Mouse (Mus musculus): Measurements from ENCODE around the gene Mthfd1l.
A peak's percentile ranks its signal among the peaks of the same experiment; 100 is the strongest.

Mthfd1l gene

GRCm38 (mm10) chr10:4079643-4080244, 106.8 kb downstream of the Mthfd1l start:
- DNase-seq (ENCODE audit: low spot score), result peak; percentile 45

GRCm38 (mm10) chr10:4083609-4084008, 110.7 kb downstream of the Mthfd1l start:
- no peak for DNase-seq (ENCODE audit: low spot score)

GRCm38 (mm10) chr10:4084907-4085306, 112.0 kb downstream of the Mthfd1l start:
- no peak for DNase-seq (ENCODE audit: low spot score)

GRCm38 (mm10) chr10:4085363-4086141, 112.6 kb downstream of the Mthfd1l start:
- DNase-seq (ENCODE audit: low spot score), result no peak

- no peak for DNase-seq (ENCODE audit: low spot score)
These were observed 114.6 kb downstream of the Mthfd1l start for GRCm38 (mm10) chr10:4087563-4087962.

- DNase-seq (ENCODE audit: low spot score), result no peak
These were observed 116.0 kb downstream of the Mthfd1l start for GRCm38 (mm10) chr10:4088744-4089414.

GRCm38 (mm10) chr10:4089885-4090284, 117.0 kb downstream of the Mthfd1l start:
- DNase-seq (ENCODE audit: low spot score), result no peak

GRCm38 (mm10) chr10:4092990-4093389, 120.1 kb downstream of the Mthfd1l start:
- no peak for DNase-seq (ENCODE audit: low spot score)

- DNase-seq (ENCODE audit: low spot score), result no peak
These were observed 121.3 kb downstream of the Mthfd1l start for GRCm38 (mm10) chr10:4094093-4094817.

GRCm38 (mm10) chr10:4096151-4096550, 123.2 kb downstream of the Mthfd1l start:
- no peak for DNase-seq (ENCODE audit: low spot score)

- DNase-seq (ENCODE audit: low spot score), result no peak
These were observed 127.1 kb downstream of the Mthfd1l start for GRCm38 (mm10) chr10:4100007-4100406.

GRCm38 (mm10) chr10:4105676-4106528, 133.0 kb downstream of the Mthfd1l start:
- DNase-seq (ENCODE audit: low spot score), result peak; percentile 20

- no peak for DNase-seq (ENCODE audit: low spot score)
These were observed 134.9 kb downstream of the Mthfd1l start for GRCm38 (mm10) chr10:4107661-4108338.

- DNase-seq (ENCODE audit: low spot score), result no peak
These were observed 135.5 kb downstream of the Mthfd1l start for GRCm38 (mm10) chr10:4108462-4108861.

GRCm38 (mm10) chr10:4111095-4111794, 138.3 kb downstream of the Mthfd1l start:
- no peak for DNase-seq (ENCODE audit: low spot score)

- no peak for DNase-seq (ENCODE audit: low spot score)
These were observed 138.8 kb downstream of the Mthfd1l start for GRCm38 (mm10) chr10:4111795-4112139.

- DNase-seq (ENCODE audit: low spot score), result no peak
These were observed 139.9 kb downstream of the Mthfd1l start for GRCm38 (mm10) chr10:4112611-4113327.

GRCm38 (mm10) chr10:4113328-4113658, 140.4 kb downstream of the Mthfd1l start:
- DNase-seq (ENCODE audit: low spot score), result no peak

- DNase-seq (ENCODE audit: low spot score), result no peak
These were observed 143.7 kb downstream of the Mthfd1l start for GRCm38 (mm10) chr10:4116653-4117052.

GRCm38 (mm10) chr10:4117091-4117490, 144.2 kb downstream of the Mthfd1l start:
- DNase-seq (ENCODE audit: low spot score), result no peak
